Mouse (Mus musculus) liver, embryonic 16.5 days (tissue): Measurements from ENCODE around the gene Olfr1126. TPM values are rescaled to one million over a fixed set of nuclear protein-coding genes. Genes with fewer than 3 reads are reported as not detected.

Experiments used
- ATAC-seq: fragments of 200-750 bp; cut with Nextera tagmentation; 2 replicates; pipeline ENCODE4 v1.8.0; 2017; ENCODE audit warnings: low read depth, mild to moderate bottlenecking, moderate number of reproducible peaks, moderate library complexity
- H3K27ac ChIP-seq: fragments of 300-500 bp; sonication (generic); 2 replicates; pipeline ENCODE4 v1.5.1; 2014; ENCODE audit warnings: mild to moderate bottlenecking, low read length
- H3K27me3 ChIP-seq: fragments of 300-500 bp; sonication (generic); 2 replicates; pipeline ENCODE4 v1.6.1; 2014; ENCODE audit warnings: low read depth, low read length, mixed read lengths; ENCODE audit not compliant: control insufficient read depth, insufficient read depth
- H3K36me3 ChIP-seq: fragments of 300-500 bp; sonication (generic); 2 replicates; pipeline ENCODE4 v1.6.1; 2014; ENCODE audit warnings: mild to moderate bottlenecking; ENCODE audit not compliant: control insufficient read depth, insufficient read depth
- H3K4me1 ChIP-seq: fragments of 300-500 bp; sonication (generic); 2 replicates; pipeline ENCODE4 v1.6.1; 2014; ENCODE audit warnings: low read depth, low read length, mixed read lengths; ENCODE audit not compliant: control insufficient read depth
- H3K4me2 ChIP-seq: fragments of 300-500 bp; sonication (generic); 2 replicates; pipeline ENCODE4 v1.6.1; 2014; ENCODE audit warnings: low read depth, low read length, mixed read lengths
- H3K4me3 ChIP-seq: fragments of 300-500 bp; sonication (generic); 2 replicates; pipeline ENCODE4 v1.5.1; 2014; ENCODE audit warnings: low read depth, mild to moderate bottlenecking, low read length
- H3K9ac ChIP-seq: fragments of 300-500 bp; sonication (generic); 2 replicates; pipeline ENCODE4 v1.6.1; 2014; ENCODE audit warnings: low read depth, low read length
- H3K9me3 ChIP-seq: fragments of 300-500 bp; sonication (generic); replicated peaks from 2 replicates; pipeline ENCODE4 v1.6.1; 2016; ENCODE audit warnings: low read length; ENCODE audit not compliant: control insufficient read depth
- WGBS: fragments of 180-500 bp; shearing (Covaris S2); extraction: QIAGEN DNeasy Blood & Tissue Kit; methylation state at CpG from one replicate; pipeline ENCODE4 v1.1.7; 2014; ENCODE audit not compliant: insufficient replicate concordance; 5-methylcytosine and 5-hydroxymethylcytosine counted together
- polyA plus RNA-seq: library from polyadenylated mRNA; unstranded; fragments of >200 nt; fragmentation: Nextera tagmentation; extraction: Ambion mirVana; gene quantifications from 2 replicates; pipeline ENCODE4 v1.2.1, GENCODE M21; 2015

The Olfr1126 gene
- polyA plus RNA-seq, 1 experiment from 2014 or later, result not detected

- H3K27me3 ChIP-seq, result no peaks in the 10 kb centered on the region
- WGBS, result 59% methylated on average over 6 of the region's 6 CpGs
These were observed 52.5 kb downstream of the Olfr1126 start, which contains the start of gene Pramel6 for GRCm38 (mm10) chr2:87506265-87506664. TSS of gene Pramel6 (plus strand) at chr2:87506565.

More at GRCm38 (mm10) chr2:87506265-87506664, 52.5 kb downstream of the Olfr1126 start, which contains the start of gene Pramel6:
- no peaks in the 10 kb centered on the region for H3K36me3 ChIP-seq
- no peak for ATAC-seq
- no peak within 1 kb of the TSS for H3K4me2 ChIP-seq
- no peaks in the 10 kb centered on the region for H3K4me1 ChIP-seq
- H3K27ac ChIP-seq, result no peak within 1 kb of the TSS
- no peak within 1 kb of the TSS for H3K4me3 ChIP-seq
- no peak within 1 kb of the TSS for H3K9ac ChIP-seq
- no peaks in the 10 kb centered on the region; the same call in 1 of the 2 replicates for H3K9me3 ChIP-seq

Other genes starting within 250 kb of the Olfr1126 start
- not detected in 2 replicates for gene Olfr1113, start 245.0 kb upstream of the Olfr1126 start, polyA plus RNA-seq
- gene Olfr1115, start 205.9 kb upstream of the Olfr1126 start, polyA plus RNA-seq, result not detected in 2 replicates
- not detected in 2 replicates for gene Olfr1116, start 186.4 kb upstream of the Olfr1126 start, polyA plus RNA-seq
- not detected in 2 replicates for gene Olfr1118, start 146.4 kb upstream of the Olfr1126 start, polyA plus RNA-seq
- not detected in 2 replicates for gene Olfr1120, start 99.1 kb upstream of the Olfr1126 start, polyA plus RNA-seq
- gene Olfr1121, start 84.1 kb upstream of the Olfr1126 start, polyA plus RNA-seq, result not detected in 2 replicates
- gene Olfr1122, start 68.1 kb upstream of the Olfr1126 start, polyA plus RNA-seq, result not detected in 2 replicates
- not detected in 2 replicates for gene Olfr1123, start 37.3 kb upstream of the Olfr1126 start, polyA plus RNA-seq
- gene Olfr1124, start 23.7 kb upstream of the Olfr1126 start, polyA plus RNA-seq, result not detected in 2 replicates
- gene Pramel7, start 43.1 kb downstream of the Olfr1126 start, polyA plus RNA-seq, result not detected in 2 replicates
- not detected in 2 replicates for gene Pramel6, start 52.6 kb downstream of the Olfr1126 start, polyA plus RNA-seq
- gene Olfr153, start 77.8 kb downstream of the Olfr1126 start, polyA plus RNA-seq, result not detected in 2 replicates
- gene Olfr1128, start 91.6 kb downstream of the Olfr1126 start, polyA plus RNA-seq, result not detected in 2 replicates
- gene Olfr1129, start 119.9 kb downstream of the Olfr1126 start, polyA plus RNA-seq, result not detected in 2 replicates
- gene Olfr1130, start 152.2 kb downstream of the Olfr1126 start, polyA plus RNA-seq, result not detected in 2 replicates
- not detected in 2 replicates for gene Olfr1131, start 173.1 kb downstream of the Olfr1126 start, polyA plus RNA-seq
- gene Olfr1132, start 183.6 kb downstream of the Olfr1126 start, polyA plus RNA-seq, result not detected in 2 replicates
- not detected in 2 replicates for gene Olfr1133, start 193.4 kb downstream of the Olfr1126 start, polyA plus RNA-seq
- not detected in 2 replicates for gene Olfr1134, start 204.5 kb downstream of the Olfr1126 start, polyA plus RNA-seq
- gene Olfr1135, start 219.7 kb downstream of the Olfr1126 start, polyA plus RNA-seq, result not detected in 2 replicates
- not detected in 2 replicates for gene Olfr1136, start 240.0 kb downstream of the Olfr1126 start, polyA plus RNA-seq